Mouse (Mus musculus) stomach, embryonic 15.5 days (tissue): ENCODE measurements at regions not wholly inside any gene's neighbourhood (a gene's known extent, or its start where the extent isn't known, plus 50 kb on each side); places are given as distances from the start of the nearest gene placed in this dataset.

ENCODE experiments used
- ATAC-seq: fragments of 200-750 bp; cut with Nextera tagmentation; 2 replicates; pipeline ENCODE4 v1.8.0; 2017; ENCODE audit warnings: low read depth, moderate number of reproducible peaks, moderate TSS enrichment; ENCODE audit not compliant: insufficient read depth, low FRiP score
- H3K27ac ChIP-seq: fragments of 300-500 bp; sonication (generic); 2 replicates; pipeline ENCODE4 v1.5.1; 2015; ENCODE audit warnings: mild to moderate bottlenecking, inconsistent platforms
- H3K27me3 ChIP-seq: fragments of 300-500 bp; sonication (generic); replicated peaks from 2 replicates; pipeline ENCODE4 v1.6.1; 2015; ENCODE audit warnings: inconsistent platforms
- H3K36me3 ChIP-seq: fragments of 300-500 bp; sonication (generic); 2 replicates; pipeline ENCODE4 v1.6.1; 2015; ENCODE audit warnings: inconsistent platforms
- H3K4me1 ChIP-seq: fragments of 300-500 bp; sonication (generic); 2 replicates; pipeline ENCODE4 v1.6.1; 2015; ENCODE audit warnings: inconsistent platforms
- H3K4me2 ChIP-seq: fragments of 300-500 bp; sonication (generic); 2 replicates; pipeline ENCODE4 v1.6.1; 2015; ENCODE audit warnings: mild to moderate bottlenecking, inconsistent platforms
- H3K4me3 ChIP-seq: fragments of 300-500 bp; sonication (generic); replicated peaks from 2 replicates; pipeline ENCODE4 v1.5.1; 2015; ENCODE audit warnings: inconsistent platforms
- H3K9ac ChIP-seq: fragments of 300-500 bp; sonication (generic); 2 replicates; pipeline ENCODE4 v1.6.1; 2015; ENCODE audit warnings: inconsistent platforms
- H3K9me3 ChIP-seq: fragments of 300-500 bp; sonication (generic); 2 replicates; pipeline ENCODE4 v1.6.1; 2016; ENCODE audit warnings: inconsistent platforms
- WGBS: fragments of 180-500 bp; shearing (Covaris S2); methylation state at CpG from one replicate; pipeline ENCODE4 v1.1.7; 2015; 5-methylcytosine and 5-hydroxymethylcytosine counted together

GRCm38 (mm10) chr9:61500851-61501250 is 128.7 kb downstream of the Tle3 start:
- Histone ChIP-seq H3K9me3 (0 out of 2 replicates have a peak, but pooled peaks cover 3% of the 10 kb centered on the region), H3K4me2 (no peak overlapping the region), H3K27me3 (no peaks in the 10 kb centered on the region), H3K36me3 (no peaks in the 10 kb centered on the region), H3K9ac (no peak overlapping the region), H3K4me3 (no peak overlapping the region), H3K4me1 (no peaks in the 10 kb centered on the region), H3K27ac (no peak overlapping the region)
- ATAC-seq, result no peak
- WGBS, result 77% methylated on average over 9 of the region's 9 CpGs

GRCm38 (mm10) chr9:61492896-61493295 is 120.7 kb downstream of the Tle3 start:
- H3K4me2 ChIP-seq, result no peak overlapping the region
- H3K4me1 ChIP-seq, result no peaks in the 10 kb centered on the region
- H3K9me3 ChIP-seq, result no peaks in the 10 kb centered on the region
- ATAC-seq, result no peak
- no peak overlapping the region for H3K27ac ChIP-seq
- H3K27me3 ChIP-seq, result no peaks in the 10 kb centered on the region
- no peak overlapping the region for H3K4me3 ChIP-seq
- 74% methylated on average over 8 of the region's 8 CpGs for WGBS
- H3K9ac ChIP-seq, result no peak overlapping the region
- no peaks in the 10 kb centered on the region for H3K36me3 ChIP-seq

- 37% methylated on average over 6 of the region's 6 CpGs for WGBS
- H3K4me2 ChIP-seq, result no peak overlapping the region
- ATAC-seq, result no peak
- H3K27ac ChIP-seq, result no peak overlapping the region
- no peaks in the 10 kb centered on the region for H3K27me3 ChIP-seq
- H3K9me3 ChIP-seq, result no peaks in the 10 kb centered on the region
- H3K36me3 ChIP-seq, result no peaks in the 10 kb centered on the region
- no peak overlapping the region for H3K4me3 ChIP-seq
- no peak overlapping the region for H3K9ac ChIP-seq
- no peaks in the 10 kb centered on the region for H3K4me1 ChIP-seq
These were observed 119.1 kb downstream of the Tle3 start for GRCm38 (mm10) chr9:61491131-61491712.

DNA sequence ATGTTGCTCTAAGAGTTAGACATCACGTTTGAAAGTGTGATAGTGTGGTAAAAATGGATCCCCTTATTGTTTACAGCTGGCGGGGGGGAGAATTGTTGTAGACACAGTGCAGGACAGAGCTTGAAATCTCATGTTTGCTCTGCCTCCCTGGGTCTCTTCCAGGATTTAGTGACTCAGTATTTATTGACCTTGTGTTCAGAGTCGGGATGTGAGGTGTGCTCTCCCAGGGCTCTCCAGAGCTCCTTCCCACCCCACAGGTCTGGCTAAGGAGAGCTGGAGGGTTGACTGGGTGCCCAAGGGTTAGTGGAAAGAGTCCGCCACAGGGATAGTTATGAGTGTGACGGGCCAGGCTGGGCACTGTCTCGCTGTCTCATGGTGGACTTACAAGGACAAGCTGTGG is 117.8 kb downstream of the Tle3 start:
- H3K36me3 ChIP-seq, result no peaks in the 10 kb centered on the region
- no peak overlapping the region for H3K9ac ChIP-seq
- no peak overlapping the region for H3K4me2 ChIP-seq
- H3K4me3 ChIP-seq, result no peak overlapping the region
- ATAC-seq, result no peak
- no peaks in the 10 kb centered on the region for H3K4me1 ChIP-seq
- no peak overlapping the region for H3K27ac ChIP-seq
- 57% methylated on average over 6 of the region's 6 CpGs for WGBS
- no peaks in the 10 kb centered on the region for H3K27me3 ChIP-seq
- no peaks in the 10 kb centered on the region for H3K9me3 ChIP-seq

GRCm38 (mm10) chr9:61489147-61489546 is 117.0 kb downstream of the Tle3 start:
- no peak overlapping the region for H3K27ac ChIP-seq
- ATAC-seq, result no peak
- WGBS, result 27% methylated on average over 9 of the region's 9 CpGs
- no peak overlapping the region for H3K9ac ChIP-seq
- no peaks in the 10 kb centered on the region for H3K4me1 ChIP-seq
- no peak overlapping the region for H3K4me2 ChIP-seq
- 0 out of 2 replicates have a peak, but pooled peaks cover 3% of the 10 kb centered on the region for H3K27me3 ChIP-seq
- no peaks in the 10 kb centered on the region for H3K36me3 ChIP-seq
- no peak overlapping the region for H3K4me3 ChIP-seq
- H3K9me3 ChIP-seq, result no peaks in the 10 kb centered on the region

GRCm38 (mm10) chr9:61487824-61488223 is 115.7 kb downstream of the Tle3 start:
- Histone ChIP-seq H3K27ac (no peak overlapping the region), H3K9me3 (no peaks in the 10 kb centered on the region), H3K4me1 (no peaks in the 10 kb centered on the region), H3K4me3 (no peak overlapping the region), H3K9ac (no peak overlapping the region), H3K36me3 (no peaks in the 10 kb centered on the region), H3K4me2 (no peak overlapping the region), H3K27me3 (0 out of 2 replicates have a peak, but pooled peaks cover 3% of the 10 kb centered on the region)
- 88% methylated on average over 12 of the region's 12 CpGs for WGBS
- no peak for ATAC-seq

GRCm38 (mm10) chr9:61487146-61487545 is 115.0 kb downstream of the Tle3 start:
- 63% methylated on average over 7 of the region's 7 CpGs for WGBS
- H3K4me3 ChIP-seq, result no peak overlapping the region
- 0 out of 2 replicates have a peak, but pooled peaks cover 3% of the 10 kb centered on the region for H3K27me3 ChIP-seq
- H3K4me1 ChIP-seq, result no peaks in the 10 kb centered on the region
- no peak for ATAC-seq
- no peak overlapping the region for H3K27ac ChIP-seq
- H3K9me3 ChIP-seq, result no peaks in the 10 kb centered on the region
- H3K9ac ChIP-seq, result no peak overlapping the region
- H3K4me2 ChIP-seq, result no peak overlapping the region
- H3K36me3 ChIP-seq, result no peaks in the 10 kb centered on the region

DNA sequence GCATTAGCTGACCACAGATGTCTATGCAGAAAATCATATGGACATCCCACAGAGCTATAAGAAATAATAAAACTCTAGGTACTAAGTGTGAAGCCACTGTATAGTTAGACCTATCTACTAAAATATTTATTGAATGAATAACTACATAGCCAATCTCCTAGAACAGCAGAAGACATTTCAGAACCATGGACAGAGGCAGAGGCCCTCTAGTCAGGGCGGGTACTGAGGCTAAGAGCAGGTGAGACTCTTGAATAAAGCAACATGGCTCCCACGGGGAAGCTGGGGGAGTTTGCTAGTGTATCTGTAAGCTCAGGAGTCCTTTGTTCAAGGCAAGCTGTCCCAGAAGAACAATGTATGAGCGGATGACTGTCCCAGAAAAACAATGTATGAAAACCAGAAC is 112.2 kb downstream of the Tle3 start:
- no peaks in the 10 kb centered on the region for H3K36me3 ChIP-seq
- no peaks in the 10 kb centered on the region for H3K9me3 ChIP-seq
- H3K4me3 ChIP-seq, result no peak overlapping the region
- H3K4me2 ChIP-seq, result no peak overlapping the region
- no peaks in the 10 kb centered on the region for H3K4me1 ChIP-seq
- H3K27ac ChIP-seq, result no peak overlapping the region
- ATAC-seq, result no peak
- 21% methylated on average over 3 of the region's 3 CpGs for WGBS
- H3K27me3 ChIP-seq, result 0 out of 2 replicates have a peak, but pooled peaks cover 3% of the 10 kb centered on the region
- H3K9ac ChIP-seq, result no peak overlapping the region

GRCm38 (mm10) chr9:61479626-61480025 is 107.5 kb downstream of the Tle3 start:
- H3K4me3 ChIP-seq, result no peak overlapping the region
- 0 out of 2 replicates have a peak, but pooled peaks cover 4% of the 10 kb centered on the region for H3K27me3 ChIP-seq
- H3K4me1 ChIP-seq, result no peaks in the 10 kb centered on the region
- 45% methylated on average over 6 of the region's 6 CpGs for WGBS
- ATAC-seq, result no peak
- no peak overlapping the region for H3K27ac ChIP-seq
- H3K9me3 ChIP-seq, result no peaks in the 10 kb centered on the region
- H3K36me3 ChIP-seq, result no peaks in the 10 kb centered on the region
- H3K9ac ChIP-seq, result no peak overlapping the region
- H3K4me2 ChIP-seq, result no peak overlapping the region

DNA sequence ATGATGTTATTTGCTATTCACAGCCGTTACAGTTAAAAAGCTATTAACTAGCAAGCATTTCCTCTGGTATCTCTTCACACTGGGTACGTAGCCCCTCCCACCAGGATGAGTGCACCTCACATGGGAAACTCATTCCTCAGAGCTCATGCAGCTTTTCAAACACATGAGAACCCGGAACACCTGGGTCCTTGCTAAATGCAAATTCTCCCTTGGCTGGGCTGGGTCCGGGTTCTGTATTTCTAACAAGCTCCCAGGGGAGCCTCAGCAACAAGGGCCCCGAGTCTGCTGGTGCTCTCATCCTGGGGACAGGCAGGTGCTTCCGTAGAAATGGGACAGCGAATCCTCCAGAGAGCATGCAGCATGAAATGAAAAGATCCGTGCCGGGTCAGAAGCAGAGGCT is 106.7 kb downstream of the Tle3 start:
- Histone ChIP-seq H3K4me3 (no peak overlapping the region), H3K27me3 (0 out of 2 replicates have a peak, but pooled peaks cover 4% of the 10 kb centered on the region), H3K27ac (no peak overlapping the region), H3K36me3 (no peaks in the 10 kb centered on the region), H3K4me1 (no peaks in the 10 kb centered on the region), H3K9ac (no peak overlapping the region), H3K9me3 (no peaks in the 10 kb centered on the region), H3K4me2 (no peak overlapping the region)
- ATAC-seq, result no peak
- 30% methylated on average over 9 of the region's 9 CpGs for whole genome bisulfite sequencing

DNA sequence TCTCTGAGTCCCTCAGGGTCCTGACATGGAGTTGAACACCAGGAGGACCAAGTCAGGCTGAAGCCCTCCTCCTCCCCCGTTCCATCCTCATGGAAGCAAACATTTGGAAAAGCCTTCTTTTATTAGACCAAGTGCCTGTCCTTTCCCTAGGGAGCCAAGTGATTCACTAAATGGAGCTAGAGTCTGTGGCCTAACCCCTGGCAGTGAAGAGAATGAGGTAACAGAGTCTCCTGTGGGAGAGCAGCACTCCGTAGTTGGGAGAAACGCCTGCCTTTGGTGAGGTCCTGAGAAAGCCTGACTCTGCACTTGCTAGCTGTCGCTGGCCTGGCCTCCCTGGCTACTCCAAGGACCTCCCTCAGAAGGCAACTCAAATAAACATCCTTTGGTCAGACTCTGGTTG is 104.2 kb downstream of the Tle3 start:
- Histone ChIP-seq H3K27ac (no peak overlapping the region), H3K4me2 (no peak overlapping the region), H3K9me3 (no peaks in the 10 kb centered on the region), H3K9ac (no peak overlapping the region), H3K4me3 (no peak overlapping the region), H3K27me3 (0 out of 2 replicates have a peak, but pooled peaks cover 4% of the 10 kb centered on the region), H3K36me3 (no peaks in the 10 kb centered on the region), H3K4me1 (no peaks in the 10 kb centered on the region)
- no peak for ATAC-seq
- WGBS, result 54% methylated on average over 4 of the region's 4 CpGs

DNA sequence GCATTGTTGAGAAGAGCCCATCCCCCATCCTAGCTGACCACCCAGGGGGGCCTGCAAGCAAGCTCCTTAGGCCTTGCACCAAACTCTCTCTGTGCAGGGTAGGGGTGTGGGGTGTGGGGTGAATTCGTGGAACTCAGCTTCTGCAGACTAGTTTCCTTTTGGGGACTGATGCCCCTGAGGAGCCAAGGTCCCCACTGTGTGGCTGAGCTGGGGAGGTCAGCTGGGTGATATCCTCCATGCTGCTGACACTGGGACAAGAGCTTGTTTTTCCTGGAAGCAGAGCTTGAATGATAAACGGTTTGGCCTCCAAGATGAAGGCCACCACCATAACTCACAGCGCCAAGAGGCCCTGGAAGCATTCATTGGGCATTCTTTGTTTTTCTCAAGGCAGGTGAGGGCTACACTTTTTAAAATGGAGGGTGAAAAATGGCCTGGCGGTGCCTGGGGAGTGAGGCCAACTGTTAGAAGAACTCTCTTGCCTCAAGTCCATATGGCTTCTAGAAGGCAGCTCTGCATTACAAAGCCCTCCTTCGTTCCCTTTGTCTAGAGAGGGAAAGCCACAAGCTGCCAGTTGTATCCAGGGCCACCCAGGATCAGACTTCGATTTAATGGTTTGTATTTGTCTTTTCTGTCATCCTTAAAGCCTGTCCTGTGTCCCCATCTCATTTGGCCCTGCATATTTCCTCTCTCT is 98.8 kb downstream of the Tle3 start:
- H3K27me3 ChIP-seq, result 0 out of 2 replicates have a peak, but pooled peaks cover 3% of the 10 kb centered on the region
- no peak overlapping the region for H3K4me3 ChIP-seq
- no peak overlapping the region for H3K9ac ChIP-seq
- H3K4me1 ChIP-seq, result no peaks in the 10 kb centered on the region
- H3K4me2 ChIP-seq, result no peak overlapping the region
- 53% methylated on average over 6 of the region's 6 CpGs for WGBS
- ATAC-seq, result no peak
- H3K27ac ChIP-seq, result no peak overlapping the region
- no peaks in the 10 kb centered on the region for H3K36me3 ChIP-seq
- H3K9me3 ChIP-seq, result no peaks in the 10 kb centered on the region
